Mouse (Mus musculus): Measurements from ENCODE around the gene Espn.

Espn gene

GRCm38 (mm10) chr4:152125161-152126025, 26.8 kb downstream of the Espn start:
- DNase-seq (ENCODE audit: low spot score): peak; percentile 76

- DNase-seq (ENCODE audit: low spot score): no peak
Observed at GRCm38 (mm10) chr4:152124361-152124961, 27.7 kb downstream of the Espn start.

GRCm38 (mm10) chr4:152121183-152121505, 31.0 kb downstream of the Espn start:
- DNase-seq (ENCODE audit: low spot score): no peak

GRCm38 (mm10) chr4:152120311-152121182, 31.6 kb downstream of the Espn start:
- DNase-seq (ENCODE audit: low spot score): peak; percentile 48

GRCm38 (mm10) chr4:152119396-152120292, 32.5 kb downstream of the Espn start:
- peak; percentile 84 for DNase-seq (ENCODE audit: low spot score)

GRCm38 (mm10) chr4:152117538-152117937, 34.6 kb downstream of the Espn start:
- DNase-seq (ENCODE audit: low spot score): no peak

GRCm38 (mm10) chr4:152115921-152116612, 36.1 kb downstream of the Espn start, which contains the start of gene Tnfrsf25:
Gene Tnfrsf25 (plus strand): TSS chr4:152115934.
- DNase-seq (ENCODE audit: low spot score): no peak

GRCm38 (mm10) chr4:152114080-152114479, 38.1 kb downstream of the Espn start:
- DNase-seq (ENCODE audit: low spot score): no peak

- no peak for DNase-seq (ENCODE audit: low spot score)
Observed at GRCm38 (mm10) chr4:152112329-152112728, 39.8 kb downstream of the Espn start.

- DNase-seq (ENCODE audit: low spot score): no peak
Observed at GRCm38 (mm10) chr4:152110689-152111088, 41.5 kb downstream of the Espn start.

GRCm38 (mm10) chr4:152109509-152109908, 42.7 kb downstream of the Espn start:
- no peak for DNase-seq (ENCODE audit: low spot score)

GRCm38 (mm10) chr4:152108673-152109072, 43.5 kb downstream of the Espn start:
- DNase-seq (ENCODE audit: low spot score): no peak

- DNase-seq (ENCODE audit: low spot score): peak; percentile 73
Observed at GRCm38 (mm10) chr4:152107971-152108509, 44.1 kb downstream of the Espn start.

GRCm38 (mm10) chr4:152107493-152107892, 44.7 kb downstream of the Espn start:
- DNase-seq (ENCODE audit: low spot score): no peak

- no peak for DNase-seq (ENCODE audit: low spot score)
Observed at GRCm38 (mm10) chr4:152106746-152107145, 45.4 kb downstream of the Espn start.

GRCm38 (mm10) chr4:152103025-152103424, 49.1 kb downstream of the Espn start:
- peak; percentile 89 for DNase-seq (ENCODE audit: low spot score)

- no peak for DNase-seq (ENCODE audit: low spot score)
Observed at GRCm38 (mm10) chr4:152101921-152102320, 50.2 kb downstream of the Espn start.

- no peak for DNase-seq (ENCODE audit: low spot score)
Observed at GRCm38 (mm10) chr4:152101081-152101653, 51.0 kb downstream of the Espn start.

- DNase-seq (ENCODE audit: low spot score): no peak
Observed at GRCm38 (mm10) chr4:152100541-152100940, 51.6 kb downstream of the Espn start.
